Mouse (Mus musculus): ENCODE data around the gene Olfr332.
"Not testable (repeated sequence)": the region's sequence is repeated elsewhere in the genome, so short reads cannot be mapped to it uniquely, and the experiment has no call there.

The Olfr332 gene

GRCm38 (mm10) chr11:58492455-58492854, at the start of gene Olfr332:
Gene Olfr332, minus strand, starts transcription at chr11:58492555.
- no peak for DNase-seq (ENCODE audit: low read depth, low spot score)

- not testable (repeated sequence) for DNase-seq (ENCODE audit: low read depth, low spot score)
Measured at GRCm38 (mm10) chr11:58534736-58535135, 42.4 kb upstream of the Olfr332 start, which contains the start of gene Olfr330. Gene Olfr330, minus strand, starts transcription at chr11:58534836.

GRCm38 (mm10) chr11:58519756-58520155, 27.4 kb upstream of the Olfr332 start:
- DNase-seq (ENCODE audit: low read depth, low spot score): not testable (repeated sequence)

GRCm38 (mm10) chr11:58518916-58519315, 26.6 kb upstream of the Olfr332 start:
- not testable (repeated sequence) for DNase-seq (ENCODE audit: low read depth, low spot score)

- not testable (repeated sequence) for DNase-seq (ENCODE audit: low read depth, low spot score)
Measured at GRCm38 (mm10) chr11:58509058-58509457, 16.7 kb upstream of the Olfr332 start.

- not testable (repeated sequence) for DNase-seq (ENCODE audit: low read depth, low spot score)
Measured at GRCm38 (mm10) chr11:58502472-58502871, 10.1 kb upstream of the Olfr332 start, which contains the start of gene Olfr331. Gene Olfr331, minus strand, starts transcription at chr11:58502572.

GRCm38 (mm10) chr11:58499290-58499689, 6.9 kb upstream of the Olfr332 start:
- DNase-seq (ENCODE audit: low read depth, low spot score): no peak

- DNase-seq (ENCODE audit: low read depth, low spot score): no peak
Measured at GRCm38 (mm10) chr11:58498761-58499160, 6.4 kb upstream of the Olfr332 start.

GRCm38 (mm10) chr11:58462170-58462569, 30.2 kb downstream of the Olfr332 start, which contains the start of gene Olfr30:
Gene Olfr30, minus strand, starts transcription at chr11:58462270.
- no peak for DNase-seq (ENCODE audit: low read depth, low spot score)

- DNase-seq (ENCODE audit: low read depth, low spot score): peak; percentile 47
Measured at GRCm38 (mm10) chr11:58453592-58453991, 38.8 kb downstream of the Olfr332 start.

- no peak for DNase-seq (ENCODE audit: low read depth, low spot score)
Measured at GRCm38 (mm10) chr11:58452759-58453158, 39.6 kb downstream of the Olfr332 start, which contains the start of gene Lypd9. Gene Lypd9, minus strand, starts transcription at chr11:58452923.

All from mesoderm, embryonic 11.5 days (tissue).